Mouse (Mus musculus): Measurements from ENCODE around the gene 2200002D01Rik.

GRCm38 (mm10) chr7:29280801-29281200 lies 32.5 kb upstream of the 2200002D01Rik start:
- no peak for TF ChIP-seq POLR2A (IDR thresholded peaks at IDR 0.05; ENCODE audit: low read depth, low read length)
- TF ChIP-seq CTCF (IDR thresholded peaks at IDR 0.05; ENCODE audit: borderline replicate concordance, insufficient read depth, low read length), result no peak

All from embryonic fibroblast, embryonic 13.5 days (primary cell).